ENCODE assay signal across 19 mouse cellular contexts in the genomic region with DNA sequence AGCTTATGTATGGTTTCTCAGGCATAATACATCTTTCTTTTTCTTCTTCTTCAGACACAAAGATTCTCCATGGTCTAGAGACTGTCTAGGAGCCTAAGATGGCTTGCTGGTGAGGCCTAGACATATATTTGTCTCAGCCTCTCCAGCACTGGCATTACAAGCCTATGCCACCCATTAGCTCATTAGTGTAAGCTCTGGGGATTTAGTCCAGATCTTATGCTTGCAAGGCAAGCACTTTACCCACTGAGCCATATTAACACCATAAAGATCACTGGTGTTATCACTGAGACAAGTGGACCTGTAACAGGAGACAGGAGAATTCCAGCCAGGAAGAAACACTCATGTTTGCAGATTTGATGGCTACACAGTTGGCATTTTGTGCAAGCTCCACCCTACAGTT.
"Had no signal": no experiment of that assay in that cellular context is flagged by ENCODE, and none has a peak within 500 bp of the region (broad histone marks: within the 10 kb centered on the region; RNA-seq: fewer than 3 reads in every experiment).

No protein-coding gene starts in this region.

- H3K9ac ChIP-seq: liver, embryonic 15.5 days; liver, postnatal 0 days; lung, embryonic 15.5 days; midbrain, embryonic 13.5 days; midbrain, embryonic 15.5 days; neural tube, embryonic 12.5 days had no signal

- H3K27me3 ChIP-seq: liver, embryonic 15.5 days; lung, embryonic 15.5 days; midbrain, embryonic 13.5 days; midbrain, embryonic 15.5 days; neural tube, embryonic 12.5 days had no signal

- H3K4me2 ChIP-seq: liver, embryonic 15.5 days; lung, embryonic 15.5 days; midbrain, embryonic 13.5 days; midbrain, embryonic 15.5 days; neural tube, embryonic 12.5 days had no signal

- H3K4me1 ChIP-seq: liver, embryonic 15.5 days; megakaryocyte, embryonic 14.5 days had no signal

- ATAC-seq: liver, postnatal 0 days; lung, postnatal 0 days; midbrain, embryonic 13.5 days; midbrain, embryonic 15.5 days had no signal

- H3K36me3 ChIP-seq: liver, embryonic 15.5 days; lung, embryonic 15.5 days; midbrain, embryonic 13.5 days; midbrain, embryonic 15.5 days; neural tube, embryonic 12.5 days had no signal

- DNase-seq: liver, postnatal 0 days; lung, adult 2 months; lung, postnatal 14 days; lung, postnatal 36 days; right cerebral cortex, adult 18-20 months; right cerebral cortex, postnatal 25 days; right cerebral cortex, postnatal 4 days; spleen, adult 18-20 months; thymus, adult 18-20 months; thymus, postnatal 14 days; thymus, postnatal 36 days had no signal

- H3K27ac ChIP-seq: liver, embryonic 15.5 days; lung, embryonic 15.5 days; macrophage; midbrain, embryonic 13.5 days; midbrain, embryonic 15.5 days; neural tube, embryonic 12.5 days had no signal

- H3K4me3 ChIP-seq: liver, embryonic 15.5 days; lung, embryonic 15.5 days; megakaryocyte, embryonic 14.5 days; midbrain, embryonic 13.5 days; midbrain, embryonic 15.5 days; neural tube, embryonic 12.5 days had no signal

- H3K9me3 ChIP-seq: liver, embryonic 15.5 days; lung, embryonic 15.5 days; midbrain, embryonic 13.5 days; midbrain, embryonic 15.5 days; neural tube, embryonic 12.5 days had no signal
